Mouse (Mus musculus) kidney, embryonic 16.5 days (tissue): ENCODE data around the gene Tmem274. TPM values are rescaled to one million over a fixed set of nuclear protein-coding genes. Genes with fewer than 3 reads are reported as not detected.

Source experiments
- ATAC-seq: fragments of 200-750 bp; cut with Nextera tagmentation; 2 replicates; pipeline ENCODE4 v1.8.0; 2017; ENCODE audit warnings: moderate TSS enrichment; ENCODE audit not compliant: low FRiP score, low TSS enrichment
- H3K27ac ChIP-seq: fragments of 300-500 bp; sonication (generic); 2 replicates; pipeline ENCODE4 v1.5.1; 2014; ENCODE audit warnings: low read length
- H3K27me3 ChIP-seq: fragments of 300-500 bp; sonication (generic); 2 replicates; pipeline ENCODE4 v1.6.1; 2014; ENCODE audit warnings: low read length, control low read depth, mixed read lengths; ENCODE audit not compliant: insufficient read depth
- H3K36me3 ChIP-seq: fragments of 300-500 bp; sonication (generic); 2 replicates; pipeline ENCODE4 v1.6.1; 2014; ENCODE audit warnings: low read length, control low read depth, mixed read lengths; ENCODE audit not compliant: insufficient read depth
- H3K4me1 ChIP-seq: fragments of 300-500 bp; sonication (generic); 2 replicates; pipeline ENCODE4 v1.6.1; 2014; ENCODE audit warnings: low read length, control low read depth, mixed read lengths; ENCODE audit not compliant: insufficient read depth
- H3K4me2 ChIP-seq: fragments of 300-500 bp; sonication (generic); replicated peaks from 2 replicates; pipeline ENCODE4 v1.6.1; 2014; ENCODE audit warnings: low read depth, low read length
- H3K4me3 ChIP-seq: fragments of 300-500 bp; sonication (generic); 2 replicates; pipeline ENCODE4 v1.5.1; 2014; ENCODE audit warnings: mild to moderate bottlenecking, low read length
- H3K9ac ChIP-seq: fragments of 300-500 bp; sonication (generic); replicated peaks from 2 replicates; pipeline ENCODE4 v1.6.1; 2014; ENCODE audit warnings: low read length
- H3K9me3 ChIP-seq: fragments of 300-500 bp; sonication (generic); 2 replicates; pipeline ENCODE4 v1.6.1; 2016; ENCODE audit warnings: low read length, control low read depth
- WGBS: fragments of 180-500 bp; shearing (Covaris S2); extraction: QIAGEN DNeasy Blood & Tissue Kit; methylation state at CpG from one replicate; pipeline ENCODE4 v1.1.7; 2014; 5-methylcytosine and 5-hydroxymethylcytosine counted together
- polyA plus RNA-seq: library from polyadenylated mRNA; unstranded; fragments of >200 nt; fragmentation: Nextera tagmentation; extraction: Ambion mirVana; gene quantifications from 2 replicates; pipeline ENCODE4 v1.2.1, GENCODE M21; 2015

The Tmem274 gene
- polyA plus RNA-seq, 1 experiment from 2014 or later: 0.82 TPM

- Histone ChIP-seq H3K4me3 (peak within 1 kb of the TSS; percentile 77), H3K4me2 (peak within 1 kb of the TSS; percentile 79), H3K36me3 (no peaks in the 10 kb centered on the region), H3K9me3 (no peaks in the 10 kb centered on the region), H3K27me3 (no peaks in the 10 kb centered on the region), H3K4me1 (peaks cover 22% of the 10 kb centered on the region), H3K9ac (peak within 1 kb of the TSS; percentile 86), H3K27ac (peak within 1 kb of the TSS; percentile 60)
- 1% methylated on average over 38 of the region's 46 CpGs for WGBS
- ATAC-seq: peak; percentile 99
Measured at GRCm38 (mm10) chr4:149517868-149518340, 40.7 kb downstream of the Tmem274 start, which contains the start of gene Ctnnbip1. TSS of gene Ctnnbip1 (plus strand) at chr4:149518236.

- Histone ChIP-seq H3K9me3 (no peaks in the 10 kb centered on the region), H3K27me3 (no peaks in the 10 kb centered on the region), H3K36me3 (no peaks in the 10 kb centered on the region), H3K9ac (peak overlapping the region; percentile 86), H3K27ac (peak overlapping the region; percentile 60), H3K4me1 (peaks cover 24% of the 10 kb centered on the region), H3K4me3 (peak overlapping the region; percentile 77), H3K4me2 (peak overlapping the region; percentile 79)
- 4% methylated on average over 29 of the region's 52 CpGs for WGBS
- ATAC-seq: no peak; the same call in 1 of the 2 replicates
Measured at GRCm38 (mm10) chr4:149518351-149519220, 41.4 kb downstream of the Tmem274 start.

- Histone ChIP-seq H3K9ac (no peak overlapping the region; the same call in 1 of the 2 replicates), H3K36me3 (no peaks in the 10 kb centered on the region), H3K4me1 (peaks cover 40% of the 10 kb centered on the region), H3K9me3 (no peaks in the 10 kb centered on the region), H3K4me2 (no peak overlapping the region), H3K27ac (no peak overlapping the region), H3K27me3 (no peaks in the 10 kb centered on the region), H3K4me3 (no peak overlapping the region)
- ATAC-seq: no peak
- 56% methylated on average over 10 of the region's 10 CpGs for WGBS
Measured at GRCm38 (mm10) chr4:149521258-149521657, 44.1 kb downstream of the Tmem274 start.

GRCm38 (mm10) chr4:149523961-149524360 is 46.8 kb downstream of the Tmem274 start:
- Histone ChIP-seq H3K36me3 (no peaks in the 10 kb centered on the region), H3K4me3 (no peak overlapping the region), H3K27ac (no peak overlapping the region), H3K4me2 (no peak overlapping the region), H3K9me3 (no peaks in the 10 kb centered on the region), H3K9ac (no peak overlapping the region), H3K27me3 (no peaks in the 10 kb centered on the region), H3K4me1 (peaks cover 55% of the 10 kb centered on the region)
- 84% methylated on average over 6 of the region's 6 CpGs for WGBS
- no peak for ATAC-seq

GRCm38 (mm10) chr4:149525170-149525569 is 48.0 kb downstream of the Tmem274 start:
- Histone ChIP-seq H3K27ac (no peak overlapping the region), H3K4me3 (no peak overlapping the region), H3K27me3 (no peaks in the 10 kb centered on the region), H3K9me3 (no peaks in the 10 kb centered on the region), H3K9ac (no peak overlapping the region), H3K4me1 (peaks cover 51% of the 10 kb centered on the region), H3K4me2 (no peak overlapping the region), H3K36me3 (no peaks in the 10 kb centered on the region)
- no peak for ATAC-seq
- 83% methylated on average over 4 of the region's 4 CpGs for WGBS

- Histone ChIP-seq H3K9me3 (no peaks in the 10 kb centered on the region), H3K4me2 (no peak overlapping the region), H3K27ac (0 out of 2 replicates have a peak overlapping the region, but pooled peaks have one; percentile 25), H3K27me3 (no peaks in the 10 kb centered on the region), H3K4me3 (no peak overlapping the region), H3K36me3 (no peaks in the 10 kb centered on the region), H3K9ac (peak overlapping the region; percentile 46), H3K4me1 (peaks cover 50% of the 10 kb centered on the region)
- WGBS: 49% methylated on average over 6 of the region's 6 CpGs
- ATAC-seq: no peak
Measured at GRCm38 (mm10) chr4:149525811-149526210, 48.6 kb downstream of the Tmem274 start.

GRCm38 (mm10) chr4:149526330-149526729 is 49.2 kb downstream of the Tmem274 start:
- H3K4me1 ChIP-seq: peaks cover 45% of the 10 kb centered on the region
- H3K4me2 ChIP-seq: no peak overlapping the region
- H3K4me3 ChIP-seq: no peak overlapping the region
- H3K36me3 ChIP-seq: no peaks in the 10 kb centered on the region
- H3K9ac ChIP-seq: peak overlapping the region; percentile 46
- WGBS: 26% methylated on average over 7 of the region's 7 CpGs
- no peaks in the 10 kb centered on the region for H3K27me3 ChIP-seq
- peak; percentile 40; the same call in 1 of the 2 replicates for ATAC-seq
- peak overlapping the region; percentile 25; the same call in 1 of the 2 replicates for H3K27ac ChIP-seq
- no peaks in the 10 kb centered on the region for H3K9me3 ChIP-seq

- H3K9me3 ChIP-seq: no peaks in the 10 kb centered on the region
- no peak overlapping the region for H3K4me3 ChIP-seq
- no peak overlapping the region for H3K4me2 ChIP-seq
- H3K27ac ChIP-seq: 0 out of 2 replicates have a peak overlapping the region, but pooled peaks have one; percentile 23
- peak overlapping the region; percentile 2 for H3K9ac ChIP-seq
- H3K27me3 ChIP-seq: no peaks in the 10 kb centered on the region
- WGBS: 56% methylated on average over 15 of the region's 15 CpGs
- peaks cover 44% of the 10 kb centered on the region for H3K4me1 ChIP-seq
- no peaks in the 10 kb centered on the region for H3K36me3 ChIP-seq
- no peak for ATAC-seq
Measured at GRCm38 (mm10) chr4:149527621-149528354, 50.6 kb downstream of the Tmem274 start.

GRCm38 (mm10) chr4:149529691-149530090 is 52.5 kb downstream of the Tmem274 start:
- ATAC-seq: peak; percentile 50; the same call in 1 of the 2 replicates
- Histone ChIP-seq H3K27ac (peak overlapping the region; percentile 84), H3K4me2 (no peak overlapping the region), H3K36me3 (no peaks in the 10 kb centered on the region), H3K27me3 (no peaks in the 10 kb centered on the region), H3K9ac (no peak overlapping the region), H3K4me3 (no peak overlapping the region), H3K9me3 (no peaks in the 10 kb centered on the region), H3K4me1 (peaks cover 41% of the 10 kb centered on the region)
- WGBS: 25% methylated on average over 6 of the region's 6 CpGs
